Mouse (Mus musculus) heart, postnatal 0 days (tissue): ENCODE measurements around the gene Atrn.

Experiments
- CTCF ChIP-seq: IDR thresholded peaks from 2 replicates; pipeline ENCODE4 v1.5.1; 2016; ENCODE audit warnings: antibody characterized with exemption, control low read depth, low read depth
- EP300 ChIP-seq: IDR thresholded peaks from 2 replicates; pipeline ENCODE4 v1.6.1; 2016; ENCODE audit warnings: antibody characterized with exemption, low read depth

DNA sequence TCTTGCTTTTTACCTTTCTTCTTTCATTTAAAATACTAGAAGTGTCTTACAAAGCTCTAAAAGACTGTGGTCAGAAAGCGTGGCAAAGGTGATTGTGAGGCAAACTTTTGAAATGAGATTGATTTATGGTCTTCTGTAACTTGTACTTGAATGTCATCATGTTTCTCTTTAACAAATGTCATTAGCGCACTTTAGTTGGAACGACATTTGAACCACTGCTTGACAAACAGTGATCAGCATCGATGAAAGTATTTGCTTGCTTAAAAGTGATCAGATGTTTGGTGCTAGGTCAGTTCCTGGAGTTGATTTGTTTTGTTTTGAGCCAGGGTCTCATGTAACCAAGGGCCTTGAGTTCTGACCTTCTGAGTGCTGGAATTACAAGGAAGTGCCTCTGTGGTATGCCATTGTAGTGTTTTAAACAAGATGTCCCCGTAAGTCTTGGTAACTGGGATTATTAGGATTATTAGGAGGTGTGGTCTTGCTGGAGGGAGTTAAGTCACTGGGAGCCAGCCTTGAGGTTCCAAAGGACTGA, 12.8 kb downstream of the Atrn start:
- TF ChIP-seq CTCF (no peak), EP300 (no peak)
